Mouse (Mus musculus) CH12.LX (cell line): ENCODE results near the gene Pcsk2.

Experiments used
- BHLHE40 ChIP-seq: IDR thresholded peaks from 2 replicates; pipeline ENCODE4 v1.6.1; 2011; ENCODE audit warnings: mild to moderate bottlenecking, low read depth, low read length, improper control_type of control experiment
- CHD2 ChIP-seq: IDR thresholded peaks from 2 replicates; pipeline ENCODE4 v1.6.1; 2011; ENCODE audit warnings: low read length, improper control_type of control experiment
- CTCF ChIP-seq, 2 experiments: IDR thresholded peaks in 1 of 2; conservative IDR thresholded peaks in 1 of 2; 2 replicates each; pipeline ENCODE4 v1.5.1; 2011 to 2012; ENCODE audit warnings: low read depth in 2 of 2, low read length in 2 of 2, improper control_type of control experiment in 1 of 2, inconsistent platforms in 1 of 2, mild to moderate bottlenecking in 1 of 2, moderate library complexity in 1 of 2
- EP300 ChIP-seq: IDR thresholded peaks from 2 replicates; pipeline ENCODE4 v1.6.1; 2011; ENCODE audit warnings: low read length, improper control_type of control experiment
- JUN ChIP-seq: IDR thresholded peaks from 2 replicates; pipeline ENCODE4 v1.6.1; 2011; ENCODE audit warnings: low read depth, mild to moderate bottlenecking, low read length, improper control_type of control experiment, moderate library complexity; ENCODE audit not compliant: insufficient read depth
- JUND ChIP-seq: conservative IDR thresholded peaks from 2 replicates; pipeline ENCODE4 v1.6.1; 2011; ENCODE audit warnings: low read depth, low read length, improper control_type of control experiment
- MAFK ChIP-seq: IDR thresholded peaks from 2 replicates; pipeline ENCODE4 v1.6.1; 2011; ENCODE audit warnings: low read length, improper control_type of control experiment; ENCODE audit not compliant: insufficient replicate concordance
- MAZ ChIP-seq: IDR thresholded peaks from 2 replicates; pipeline ENCODE4 v1.6.1; 2012; ENCODE audit warnings: low read depth, mild to moderate bottlenecking, inconsistent platforms, low read length, improper control_type of control experiment, moderate library complexity
- MYC ChIP-seq: IDR thresholded peaks from 2 replicates; pipeline ENCODE4 v1.6.1; 2011; ENCODE audit warnings: low read depth, mild to moderate bottlenecking, improper control_type of control experiment, low read length
- NELFE ChIP-seq: IDR thresholded peaks from 2 replicates; pipeline ENCODE4 v1.6.1; 2011; ENCODE audit warnings: low read depth, low read length, improper control_type of control experiment
- POLR2A ChIP-seq: IDR thresholded peaks from 2 replicates; pipeline ENCODE4 v1.6.1; 2011; ENCODE audit warnings: low read depth, mild to moderate bottlenecking, improper control_type of control experiment, low read length
- POLR2AphosphoS2 ChIP-seq: IDR thresholded peaks from 2 replicates; pipeline ENCODE4 v1.6.1; 2011; ENCODE audit warnings: low read depth, low read length, improper control_type of control experiment
- SMC3 ChIP-seq: IDR thresholded peaks from 2 replicates; pipeline ENCODE4 v1.6.1; 2011; ENCODE audit warnings: low read depth, low read length, improper control_type of control experiment
- TBP ChIP-seq: conservative IDR thresholded peaks from 2 replicates; pipeline ENCODE4 v1.6.1; 2011; ENCODE audit warnings: low read depth, low read length, improper control_type of control experiment

GRCm38 (mm10) chr2:143739475-143740226 is 193.7 kb downstream of the Pcsk2 start:
- TF ChIP-seq CTCF (conservative IDR thresholded peaks at IDR 0.05 in 1 of 2, IDR thresholded peaks at IDR 0.05 in 1 of 2; ENCODE audit: low read depth in 2 of 2, low read length in 2 of 2) (no peak), CHD2 (no peak), NELFE (no peak), EP300 (no peak), JUN (no peak), POLR2AphosphoS2 (no peak), SMC3 (no peak), POLR2A (no peak), MAZ (no peak), JUND (no peak), MYC (no peak), BHLHE40 (no peak), TBP (no peak), MAFK (no peak)
